Mouse (Mus musculus) ES-E14 (cell line): ENCODE data around the gene Dlgap1. TPM values are rescaled to one million over a fixed set of nuclear protein-coding genes. Genes with fewer than 3 reads are reported as not detected.

Experiments
- DNase-seq: peaks from one replicate; pipeline ENCODE4 v3.0.0-alpha.2; 2013; ENCODE audit warnings: low read depth, low spot score
- H3K27ac ChIP-seq: 2 replicates; pipeline ENCODE4 v1.5.1; 2012; ENCODE audit warnings: low read depth, mild to moderate bottlenecking, low read length, moderate library complexity, mixed read lengths; ENCODE audit not compliant: poor library complexity, insufficient read depth, severe bottlenecking
- H3K36me3 ChIP-seq: 2 replicates; pipeline ENCODE4 v1.6.1; 2012; ENCODE audit warnings: mild to moderate bottlenecking, low read length, moderate library complexity, mixed read lengths; ENCODE audit not compliant: control insufficient read depth, poor library complexity, insufficient read depth, severe bottlenecking
- H3K4me1 ChIP-seq, 2 experiments: fragments of 150-350 bp in 1 of 2; sonication (generic) in 1 of 2; 2 replicates each; pipeline ENCODE4 v1.6.1; 2012; ENCODE audit warnings: low read length in 2 of 2, mild to moderate bottlenecking in 1 of 2, mixed read lengths in 1 of 2; ENCODE audit not compliant: control insufficient read depth in 2 of 2, insufficient read depth in 2 of 2, poor library complexity in 1 of 2
- H3K4me3 ChIP-seq, 2 experiments: fragments of 150-350 bp in 1 of 2; sonication (generic) in 1 of 2; 2 replicates each; pipeline ENCODE4 v1.5.1; 2012; ENCODE audit warnings: low read length in 2 of 2, low read depth in 1 of 2, mild to moderate bottlenecking in 1 of 2, mixed read lengths in 1 of 2; ENCODE audit not compliant: insufficient read depth in 1 of 2, poor library complexity in 1 of 2, severe bottlenecking in 1 of 2
- H3K9ac ChIP-seq: 2 replicates; pipeline ENCODE4 v1.6.1; 2012; ENCODE audit warnings: low read depth, mild to moderate bottlenecking, low read length, mixed read lengths; ENCODE audit not compliant: poor library complexity, insufficient read depth, severe bottlenecking
- H3K9me3 ChIP-seq: fragments of 150-350 bp; sonication (generic); 2 replicates; pipeline ENCODE4 v1.6.1; 2012; ENCODE audit warnings: low read depth, mild to moderate bottlenecking, low read length; ENCODE audit not compliant: control insufficient read depth, insufficient read depth
- CHD2 ChIP-seq: IDR thresholded peaks from 2 replicates; pipeline ENCODE4 v1.6.1; 2014; ENCODE audit warnings: mild to moderate bottlenecking, low read depth, low read length, inconsistent platforms
- HCFC1 ChIP-seq: IDR thresholded peaks from 2 replicates; pipeline ENCODE4 v1.6.1; 2012; ENCODE audit warnings: low read length, inconsistent platforms, borderline replicate concordance; ENCODE audit not compliant: insufficient read depth
- MAFK ChIP-seq: IDR thresholded peaks from 2 replicates; pipeline ENCODE4 v1.6.1; 2014; ENCODE audit warnings: mild to moderate bottlenecking, low read depth, low read length, inconsistent platforms; ENCODE audit not compliant: insufficient read depth
- ZC3H11A ChIP-seq: IDR thresholded peaks from 2 replicates; pipeline ENCODE4 v1.6.1; 2012; ENCODE audit warnings: low read depth, mild to moderate bottlenecking, inconsistent platforms, low read length, borderline replicate concordance
- ZNF384 ChIP-seq: IDR thresholded peaks from 2 replicates; pipeline ENCODE4 v1.6.1; 2012; ENCODE audit warnings: low read depth, low read length, inconsistent platforms
- in situ Hi-C, 2 experiments: fragments of 600-800 bp; cut with MboI; formaldehyde crosslinking; loops; one replicate each; pipeline ENCODE4 v1.15.1; 2025; ENCODE audit warnings: low sequenced_read_pairs in 2 of 2, inconsistent platforms in 1 of 2; ENCODE audit not compliant: unreplicated experiment in 2 of 2
- total RNA-seq: library from RNA; depleted of rRNA; stranded (reverse); fragments of 300-350 nt; gene quantifications from 2 replicates; pipeline ENCODE4 v1.2.3, GENCODE M21; 2012

Dlgap1 gene
- total RNA-seq, 1 experiment: 0.94 TPM

GRCm38 (mm10) chr17:70831591-70831990, 862.7 kb downstream of the Dlgap1 start:
- H3K4me1 ChIP-seq: peaks cover 13 to 15% of the 10 kb centered on the region in 2 experiments
- TF ChIP-seq ZNF384 (no peak), CHD2 (no peak), HCFC1 (no peak), MAFK (no peak), ZC3H11A (no peak)
- H3K36me3 ChIP-seq: peaks cover 5% of the 10 kb centered on the region; the same call in 1 of the 2 replicates
- H3K4me3 ChIP-seq: no peak overlapping the region
- H3K9me3 ChIP-seq: no peaks in the 10 kb centered on the region
- in situ Hi-C loops: no loop called here
- H3K27ac ChIP-seq: peak overlapping the region; percentile 100
- no peak for DNase-seq
- H3K9ac ChIP-seq: peak overlapping the region; percentile 20; the same call in 1 of the 2 replicates

DNA sequence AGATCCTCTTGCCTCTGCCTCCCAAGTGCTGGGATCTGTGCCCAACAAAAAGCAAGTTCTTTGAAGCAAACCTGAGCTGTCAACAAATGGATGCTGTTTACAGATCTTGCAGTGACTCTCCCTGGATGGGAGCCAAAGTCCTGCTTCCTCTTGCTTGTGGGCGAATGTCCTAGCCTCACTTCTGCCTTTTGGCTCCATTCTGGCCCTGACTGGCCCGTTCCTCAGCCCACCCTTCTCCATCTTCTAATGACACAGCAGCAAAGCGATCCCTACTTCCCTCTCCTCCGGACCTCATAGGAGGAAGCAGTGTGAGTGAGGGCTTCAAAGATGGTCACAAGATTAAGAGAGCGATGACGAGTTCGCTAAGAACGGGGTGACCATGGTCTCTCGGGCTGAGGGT, 863.7 kb downstream of the Dlgap1 start:
- peak overlapping the region; percentile 72 for H3K27ac ChIP-seq

DNA sequence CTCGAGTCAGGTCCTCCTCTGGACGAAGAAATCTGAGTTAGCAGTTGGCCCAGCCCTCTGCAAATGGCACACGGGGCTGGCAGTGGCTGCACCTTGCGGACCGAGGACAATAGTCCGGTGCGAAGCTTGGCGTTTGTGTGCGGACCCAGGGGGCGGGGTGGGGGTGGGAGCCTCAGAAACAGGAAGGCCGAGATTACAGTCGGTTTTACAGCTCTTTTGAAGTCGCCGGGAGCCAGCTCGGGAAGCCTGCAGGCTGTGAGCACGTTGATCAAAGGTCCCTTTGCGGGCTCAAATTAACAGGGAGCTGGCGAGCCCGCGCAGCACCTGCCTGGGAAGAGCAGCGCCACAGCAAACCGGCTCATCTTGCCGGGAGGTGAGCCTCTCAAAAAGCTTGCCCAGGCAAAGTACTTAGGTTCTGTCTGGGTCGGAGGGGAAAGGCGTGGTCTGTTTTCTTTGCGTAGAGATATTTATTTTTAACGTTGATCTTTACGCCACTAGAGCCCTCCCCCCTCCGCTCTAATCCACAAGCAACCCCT, 865.6 kb downstream of the Dlgap1 start:
- peaks cover 13% of the 10 kb centered on the region for H3K36me3 ChIP-seq
- H3K9me3 ChIP-seq: no peaks in the 10 kb centered on the region
- H3K27ac ChIP-seq: peak overlapping the region; percentile 97
- in situ Hi-C loops: no loop called here
- no peak for DNase-seq
- TF ChIP-seq ZC3H11A (no peak), MAFK (no peak), ZNF384 (no peak), CHD2 (no peak)
- peak overlapping the region; percentile 60 to 79 for H3K4me3 ChIP-seq
- H3K4me1 ChIP-seq: peaks cover 8 to 14% of the 10 kb centered on the region in 2 experiments
- peak overlapping the region; percentile 90 for H3K9ac ChIP-seq

More for the DNA sequence above, 863.7 kb downstream of the Dlgap1 start:
- H3K4me3 ChIP-seq: no peak overlapping the region; a peak in 1 of 4 replicates
- in situ Hi-C loops: no loop called here
- peaks cover 10 to 17% of the 10 kb centered on the region in 2 experiments for H3K4me1 ChIP-seq
- TF ChIP-seq HCFC1 (no peak), ZNF384 (no peak), MAFK (no peak), CHD2 (no peak), ZC3H11A (no peak)
- H3K9ac ChIP-seq: peak overlapping the region; percentile 41; the same call in 1 of the 2 replicates
- H3K9me3 ChIP-seq: no peaks in the 10 kb centered on the region
- H3K36me3 ChIP-seq: peaks cover 7% of the 10 kb centered on the region
- DNase-seq: no peak

- H3K4me3 ChIP-seq: peak overlapping the region; percentile 60 to 79
- DNase-seq: no peak
- no peak for TF ChIP-seq ZNF384
- 0 out of 2 replicates have a peak, but pooled peaks have one; percentile 42 for TF ChIP-seq CHD2
- TF ChIP-seq MAFK: no peak
- no peak for TF ChIP-seq HCFC1
- TF ChIP-seq ZC3H11A: no peak
- in situ Hi-C loops: no loop called here
- peak overlapping the region; percentile 97 for H3K27ac ChIP-seq
- peak overlapping the region; percentile 90 for H3K9ac ChIP-seq
- H3K36me3 ChIP-seq: peaks cover 13% of the 10 kb centered on the region
- H3K9me3 ChIP-seq: no peaks in the 10 kb centered on the region
- H3K4me1 ChIP-seq: peaks cover 9 to 10% of the 10 kb centered on the region in 2 experiments
Observed at GRCm38 (mm10) chr17:70835071-70835790, 866.4 kb downstream of the Dlgap1 start.
